Comparison of ENCODE assay signal across 23 mouse cellular contexts in the genomic region with DNA sequence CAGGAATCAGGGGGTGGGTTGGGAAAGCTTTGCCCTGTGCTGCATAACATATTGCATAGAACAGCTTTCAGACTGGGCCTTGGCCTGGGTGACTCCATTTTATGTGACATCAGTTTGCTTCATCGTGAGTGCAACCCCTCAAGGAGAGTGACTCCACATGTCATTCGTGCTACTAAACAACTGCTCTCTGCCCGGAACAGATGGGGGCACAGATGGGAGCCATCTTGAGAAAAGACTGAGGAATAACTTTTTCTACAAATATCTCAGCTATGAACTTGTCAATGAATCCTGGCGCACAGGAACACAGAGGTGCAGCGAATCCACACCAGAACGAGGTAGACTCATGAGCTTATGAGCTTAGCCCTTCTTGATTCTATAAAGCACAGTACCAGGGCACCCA. TPM values are rescaled to one million over a fixed set of nuclear protein-coding genes. Genes with fewer than 3 reads are reported as not detected.
A peak's percentile ranks its signal among the peaks of the same experiment; 100 is the strongest.
DNase-seq lines count a peak whose midpoint lies in the region; ATAC-seq and TF ChIP-seq lines count a peak whose summit lies in the region.
"Had no signal": no experiment of that assay in that cellular context is flagged by ENCODE, and none has a peak within 500 bp of the region (broad histone marks: within the 10 kb centered on the region; RNA-seq: fewer than 3 reads in every experiment).

No protein-coding gene starts in this region.

- TF ChIP-seq POLR2A in kidney, adult 2 months (IDR thresholded peaks at IDR 0.05; ENCODE audit: low read depth, low read length), result no peak

- WGBS in forebrain, embryonic 14.5 days, result 73% methylated on average over 6 of the region's 6 CpGs
- WGBS in forebrain, embryonic 11.5 days, result 92% methylated on average over 6 of the region's 6 CpGs
- 88% methylated on average over 6 of the region's 6 CpGs for WGBS in midbrain, embryonic 15.5 days
- 91% methylated on average over 6 of the region's 6 CpGs for WGBS in kidney, adult 2 months

- no peaks in the 10 kb centered on the region for H3K36me3 ChIP-seq in forebrain, embryonic 14.5 days (ENCODE audit: control insufficient read depth, insufficient read depth, low read length)
- no peaks in the 10 kb centered on the region for H3K36me3 ChIP-seq in forebrain, embryonic 11.5 days (ENCODE audit: control insufficient read depth, insufficient read depth, low read length)
- no peaks in the 10 kb centered on the region for H3K36me3 ChIP-seq in midbrain, embryonic 15.5 days (replicated peaks)
- no peaks in the 10 kb centered on the region for H3K36me3 ChIP-seq in kidney, adult 2 months (ENCODE audit: control insufficient read depth, insufficient read depth, low read length)
- H3K36me3 ChIP-seq: embryonic facial prominence, embryonic 15.5 days; heart, embryonic 13.5 days; limb, embryonic 10.5 days; liver, embryonic 15.5 days; lung, embryonic 15.5 days had no signal

- no peaks in the 10 kb centered on the region for H3K27me3 ChIP-seq in forebrain, embryonic 14.5 days (replicated peaks; ENCODE audit: control insufficient read depth, insufficient read depth, low read length)
- no peaks in the 10 kb centered on the region for H3K27me3 ChIP-seq in forebrain, embryonic 11.5 days (ENCODE audit: control insufficient read depth, insufficient read depth, low read length)
- H3K27me3 ChIP-seq in midbrain, embryonic 15.5 days (replicated peaks), result no peaks in the 10 kb centered on the region
- no peaks in the 10 kb centered on the region for H3K27me3 ChIP-seq in kidney, adult 2 months (replicated peaks; ENCODE audit: control insufficient read depth, insufficient read depth, low read length)
- H3K27me3 ChIP-seq: embryonic facial prominence, embryonic 15.5 days; heart, embryonic 13.5 days; liver, embryonic 15.5 days; lung, embryonic 15.5 days had no signal

- peaks cover 5% of the 10 kb centered on the region; the same call in 1 of the 2 replicates for H3K4me1 ChIP-seq in forebrain, embryonic 14.5 days (ENCODE audit: control insufficient read depth, insufficient read depth, low read length)
- H3K4me1 ChIP-seq in forebrain, embryonic 11.5 days (replicated peaks; ENCODE audit: control insufficient read depth, insufficient read depth, low read length), result no peaks in the 10 kb centered on the region; the same call in 1 of the 2 replicates
- H3K4me1 ChIP-seq in midbrain, embryonic 15.5 days, result no peaks in the 10 kb centered on the region
- no peaks in the 10 kb centered on the region for H3K4me1 ChIP-seq in kidney, adult 2 months (ENCODE audit: control insufficient read depth, insufficient read depth, low read length)
- H3K4me1 ChIP-seq: embryonic facial prominence, embryonic 15.5 days; lung, embryonic 15.5 days had no signal

- no peak overlapping the region for H3K27ac ChIP-seq in forebrain, embryonic 14.5 days (ENCODE audit: low read depth, low read length)
- no peak overlapping the region for H3K27ac ChIP-seq in forebrain, embryonic 11.5 days (ENCODE audit: low read depth, low read length)
- H3K27ac ChIP-seq in midbrain, embryonic 15.5 days, result no peak overlapping the region
- no peak overlapping the region for H3K27ac ChIP-seq in kidney, adult 2 months (ENCODE audit: insufficient read depth, low read depth, low read length)
- H3K27ac ChIP-seq: embryonic facial prominence, embryonic 15.5 days; heart, embryonic 13.5 days; limb, embryonic 10.5 days; liver, embryonic 15.5 days; lung, embryonic 15.5 days had no signal

- no peak overlapping the region for H3K9ac ChIP-seq in forebrain, embryonic 14.5 days (ENCODE audit: low read length)
- H3K9ac ChIP-seq in forebrain, embryonic 11.5 days (ENCODE audit: low read length), result no peak overlapping the region
- H3K9ac ChIP-seq in midbrain, embryonic 15.5 days, result no peak overlapping the region
- H3K9ac ChIP-seq: embryonic facial prominence, embryonic 15.5 days; heart, embryonic 13.5 days; liver, embryonic 15.5 days; lung, embryonic 15.5 days had no signal

- peak; percentile 54 for DNase-seq in forebrain, embryonic 14.5 days (ENCODE audit: low spot score)
- DNase-seq in forebrain, embryonic 11.5 days (ENCODE audit: low spot score), result no peak
- DNase-seq in right cerebral cortex, postnatal 10 days (ENCODE audit: low spot score in 2 of 2), result peak; percentile 67 to 81
- DNase-seq in right cerebral cortex, postnatal 25 days, result no peak
- peak; percentile 60 for DNase-seq in layer of hippocampus, adult 9-11 months
- DNase-seq in kidney, adult 2 months, result no peak
- DNase-seq: adrenal gland, postnatal 14 days; cerebellum, adult 9-11 months; gastrocnemius, postnatal 14 days; heart, adult 11 months; heart, postnatal 14 days; kidney, adult 9 months; liver; lung, postnatal 4 days had no signal

- H3K4me2 ChIP-seq in forebrain, embryonic 14.5 days (ENCODE audit: low read length), result no peak overlapping the region
- no peak overlapping the region for H3K4me2 ChIP-seq in forebrain, embryonic 11.5 days (ENCODE audit: low read depth, low read length, severe bottlenecking)
- no peak overlapping the region for H3K4me2 ChIP-seq in midbrain, embryonic 15.5 days
- H3K4me2 ChIP-seq: embryonic facial prominence, embryonic 15.5 days; heart, embryonic 13.5 days; liver, embryonic 15.5 days; lung, embryonic 15.5 days had no signal

- H3K9me3 ChIP-seq in forebrain, embryonic 14.5 days (replicated peaks; ENCODE audit: control insufficient read depth, low read length), result no peaks in the 10 kb centered on the region
- no peaks in the 10 kb centered on the region for H3K9me3 ChIP-seq in forebrain, embryonic 11.5 days (ENCODE audit: control insufficient read depth, low read length)
- no peaks in the 10 kb centered on the region for H3K9me3 ChIP-seq in midbrain, embryonic 15.5 days
- H3K9me3 ChIP-seq: embryonic facial prominence, embryonic 15.5 days; heart, embryonic 13.5 days; limb, embryonic 10.5 days; liver, embryonic 15.5 days; lung, embryonic 15.5 days had no signal

- no peak overlapping the region for H3K4me3 ChIP-seq in forebrain, embryonic 14.5 days (ENCODE audit: low read depth, low read length)
- no peak overlapping the region for H3K4me3 ChIP-seq in forebrain, embryonic 11.5 days (ENCODE audit: low read depth, low read length)
- no peak overlapping the region for H3K4me3 ChIP-seq in midbrain, embryonic 15.5 days
- H3K4me3 ChIP-seq in kidney, adult 2 months (ENCODE audit: insufficient read depth, low read depth, low read length), result no peak overlapping the region
- H3K4me3 ChIP-seq: embryonic facial prominence, embryonic 15.5 days; heart, embryonic 13.5 days; limb, embryonic 10.5 days; liver, embryonic 15.5 days; lung, embryonic 15.5 days; myocyte had no signal

- TF ChIP-seq CTCF in kidney, adult 2 months (conservative IDR thresholded peaks at IDR 0.05; ENCODE audit: insufficient read depth, insufficient read length, low read depth, low read length), result no peak

- ATAC-seq in forebrain, embryonic 14.5 days, result peak; percentile 34; the same call in 1 of the 2 replicates
- no peak for ATAC-seq in forebrain, embryonic 11.5 days (replicated peaks; ENCODE audit: low FRiP score)
- ATAC-seq in midbrain, embryonic 15.5 days (replicated peaks), result no peak
- ATAC-seq in inflammation-experienced regulatory T-cells, adult 6 months, result no peak
- ATAC-seq: midbrain, embryonic 16.5 days had no signal

RNA-seq across cellular contexts. Expression of a gene that starts 14.3 kb away (rescaled TPM):
- 5.0 and 6.1 TPM in 2 replicates for polyA plus RNA-seq in forebrain, embryonic 14.5 days (2014; fragmentation: Nextera tagmentation; extraction: Ambion mirVana)
- 5.1 and 7.2 TPM in 2 replicates for polyA plus RNA-seq in forebrain, embryonic 11.5 days (2014; fragmentation: Nextera tagmentation; extraction: Ambion mirVana)
- polyA plus RNA-seq in midbrain, embryonic 15.5 days (2015; fragmentation: Nextera tagmentation; extraction: Ambion mirVana), result 6.3 and 6.6 TPM in 2 replicates
- polyA plus RNA-seq in inflammation-experienced regulatory T-cells, adult 6 months (2017; shearing (Covaris generic)), result 10 to 100 TPM; 17.5 to 19.2 (median 18.0) TPM
- 4.6 and 6.1 TPM in 2 replicates for polyA plus RNA-seq in kidney, adult 2 months (2012; rRNA removed)

Comparison
In these comparisons a context has a peak if more than half of its experiments do, and no peak if none do; other contexts are left out.
1. DNase-seq: peak in forebrain, embryonic 14.5 days (single experiment), right cerebral cortex, postnatal 10 days (2 of 2) and layer of hippocampus, adult 9-11 months (single experiment); none in forebrain, embryonic 11.5 days (single experiment), right cerebral cortex, postnatal 25 days (single experiment) and kidney, adult 2 months (single experiment).